Mouse (Mus musculus): ENCODE measurements around the gene Gskip.

DNA sequence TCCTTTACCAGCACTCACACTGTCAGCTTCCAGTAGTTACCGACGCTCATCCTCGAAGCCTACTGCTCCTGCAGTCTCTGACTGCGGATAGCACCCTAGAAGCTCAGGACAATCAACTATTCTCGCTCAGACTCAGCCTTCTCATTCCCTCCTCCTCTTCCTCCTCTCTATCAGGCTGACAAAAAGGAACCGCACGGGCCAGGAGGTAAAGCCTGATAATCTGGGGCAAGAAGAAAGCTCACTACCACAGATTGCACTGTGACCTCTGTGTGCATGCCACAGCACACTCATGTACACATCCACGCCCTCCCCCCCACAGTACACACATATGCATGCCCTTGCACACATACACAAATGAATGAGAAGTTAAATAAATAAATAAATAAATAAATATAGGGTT is 8.4 kb upstream of the Gskip start:
- TF ChIP-seq CTCF (IDR thresholded peaks at IDR 0.05; ENCODE audit: low read depth, low read length) (no peak), POLR2A (IDR thresholded peaks at IDR 0.05; ENCODE audit: borderline replicate concordance, low read depth, low read length) (no peak)

Measured in bone marrow macrophage, adult 2 months (primary cell).